Mouse (Mus musculus) ES-Bruce4 (cell line): ENCODE results near the gene Grk1.

ENCODE experiments used
- CTCF ChIP-seq: IDR thresholded peaks from one replicate; pipeline ENCODE4 v1.8.1; 2011; ENCODE audit warnings: low read depth, low read length
- EP300 ChIP-seq: IDR thresholded peaks from 2 replicates; pipeline ENCODE4 v1.6.1; 2011; ENCODE audit warnings: low read depth, low read length; ENCODE audit not compliant: insufficient read depth
- POLR2A ChIP-seq: IDR thresholded peaks from one replicate; pipeline ENCODE4 v1.8.1; 2011; ENCODE audit warnings: low read length; ENCODE audit not compliant: insufficient read depth

DNA sequence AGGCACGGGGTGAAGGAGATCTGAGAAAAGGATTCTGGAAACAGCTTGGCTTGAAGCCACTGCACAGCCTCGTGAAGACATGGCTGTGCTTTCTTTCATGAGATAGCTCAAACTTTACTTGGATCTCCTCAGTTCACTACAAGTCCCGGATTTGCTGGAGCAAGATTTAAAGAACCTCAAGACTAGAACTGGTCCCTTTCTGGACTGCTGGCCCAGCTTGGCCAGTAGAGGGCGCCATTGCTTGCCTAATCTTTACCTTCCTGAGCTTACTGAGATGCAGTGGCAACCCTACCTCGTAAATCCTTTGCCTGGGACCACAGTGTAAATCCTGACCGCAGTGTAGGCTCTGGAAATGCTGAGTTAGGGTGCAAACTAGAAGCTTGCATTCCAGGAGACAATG, 6.7 kb downstream of the Grk1 start:
- TF ChIP-seq POLR2A (no peak), EP300 (no peak), CTCF (peak; percentile 92)
